Mouse (Mus musculus) adrenal gland, adult 8-10 months (tissue): ENCODE results near the gene Fndc4. TPM values are rescaled to one million over a fixed set of nuclear protein-coding genes. Genes with fewer than 3 reads are reported as not detected.

Experiments
- DNase-seq: peaks from one replicate; pipeline ENCODE4 v3.0.0; 2022
- total RNA-seq, 4 experiments: library from RNA; stranded (reverse); gene quantifications; 2 replicates each; pipeline ENCODE4 v1.2.4; 2022

Fndc4 gene
- 10 to 100 TPM in 2 of 4 experiments, 1 to 10 TPM in 2; 6.6 to 15.1 (median 10.6) TPM for total RNA-seq

- no peak for DNase-seq
Measured at GRCm38 (mm10) chr5:31295606-31296141, at the start of gene Fndc4. Gene Fndc4 (minus strand): TSS chr5:31296080.

- DNase-seq, result peak; percentile 28
Measured at GRCm38 (mm10) chr5:31328255-31328654, 32.4 kb upstream of the Fndc4 start.

GRCm38 (mm10) chr5:31326850-31327249 is 31.0 kb upstream of the Fndc4 start:
- no peak for DNase-seq

- DNase-seq, result no peak
Measured at GRCm38 (mm10) chr5:31324085-31324484, 28.2 kb upstream of the Fndc4 start.

GRCm38 (mm10) chr5:31322776-31323175 is 26.9 kb upstream of the Fndc4 start:
- DNase-seq, result no peak

GRCm38 (mm10) chr5:31312806-31313205 is 16.9 kb upstream of the Fndc4 start:
- DNase-seq, result no peak

- DNase-seq, result no peak
Measured at GRCm38 (mm10) chr5:31303093-31303492, 7.2 kb upstream of the Fndc4 start.

GRCm38 (mm10) chr5:31301866-31302265 is 6.0 kb upstream of the Fndc4 start:
- DNase-seq, result no peak

- DNase-seq, result no peak
Measured at GRCm38 (mm10) chr5:31298486-31298885, 2.6 kb upstream of the Fndc4 start.

- no peak for DNase-seq
Measured at GRCm38 (mm10) chr5:31297981-31298380, 2.1 kb upstream of the Fndc4 start.

- no peak for DNase-seq
Measured at GRCm38 (mm10) chr5:31297047-31297757, 1.3 kb upstream of the Fndc4 start, which contains the start of gene Gckr. Gene Gckr (plus strand): TSS chr5:31297443.

- DNase-seq, result no peak
Measured at GRCm38 (mm10) chr5:31294964-31295605, 795 bp downstream of the Fndc4 start.

- DNase-seq, result no peak
Measured at GRCm38 (mm10) chr5:31291361-31291688, 4.6 kb downstream of the Fndc4 start.

GRCm38 (mm10) chr5:31290521-31291360 is 5.1 kb downstream of the Fndc4 start, which contains the start of gene Ift172:
Gene Ift172 (minus strand): TSS chr5:31291116.
- peak; percentile 97 for DNase-seq

GRCm38 (mm10) chr5:31289626-31290230 is 6.2 kb downstream of the Fndc4 start:
- DNase-seq, result no peak

GRCm38 (mm10) chr5:31288655-31289054 is 7.2 kb downstream of the Fndc4 start:
- DNase-seq, result no peak

- no peak for DNase-seq
Measured at GRCm38 (mm10) chr5:31288225-31288624, 7.7 kb downstream of the Fndc4 start.

GRCm38 (mm10) chr5:31279245-31279988 is 16.5 kb downstream of the Fndc4 start:
- no peak for DNase-seq

- DNase-seq, result no peak
Measured at GRCm38 (mm10) chr5:31273018-31273417, 22.9 kb downstream of the Fndc4 start.

- no peak for DNase-seq
Measured at GRCm38 (mm10) chr5:31267686-31268085, 28.2 kb downstream of the Fndc4 start.

GRCm38 (mm10) chr5:31266101-31266500 is 29.8 kb downstream of the Fndc4 start:
- no peak for DNase-seq

GRCm38 (mm10) chr5:31257616-31258015 is 38.3 kb downstream of the Fndc4 start:
- no peak for DNase-seq
